Mouse (Mus musculus): ENCODE results near the gene Atrnl1. TPM values are rescaled to one million over a fixed set of nuclear protein-coding genes. Genes with fewer than 3 reads are reported as not detected.

Atrnl1 gene
- total RNA-seq, 2 experiments from 2014 or later: 110 to 113 TPM

DNA sequence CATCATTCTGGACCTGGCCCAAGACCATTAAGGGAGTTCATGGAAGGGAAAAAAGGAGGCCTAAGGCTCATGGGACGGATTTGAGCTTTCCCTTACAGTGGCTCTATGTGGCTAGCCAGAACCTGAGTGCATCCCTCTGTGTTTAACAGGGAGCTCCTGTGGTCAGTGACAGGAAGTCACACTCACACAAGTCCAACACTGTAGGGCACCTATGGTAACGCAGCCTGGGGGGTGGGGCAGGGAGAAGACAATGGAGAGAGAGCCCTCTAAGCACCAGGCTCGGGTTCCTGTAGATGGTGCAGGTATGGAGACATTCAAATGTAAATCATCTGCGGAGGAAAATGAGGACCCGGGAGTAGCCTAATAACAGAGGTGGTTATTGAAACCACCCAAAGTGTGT lies 501.3 kb downstream of the Atrnl1 start:
- intact Hi-C loops (cut with DNase I): no loop called here
- DNase-seq (ENCODE audit: extremely low spot score in 1 of 2, low spot score in 2 of 2): no peak

DNA sequence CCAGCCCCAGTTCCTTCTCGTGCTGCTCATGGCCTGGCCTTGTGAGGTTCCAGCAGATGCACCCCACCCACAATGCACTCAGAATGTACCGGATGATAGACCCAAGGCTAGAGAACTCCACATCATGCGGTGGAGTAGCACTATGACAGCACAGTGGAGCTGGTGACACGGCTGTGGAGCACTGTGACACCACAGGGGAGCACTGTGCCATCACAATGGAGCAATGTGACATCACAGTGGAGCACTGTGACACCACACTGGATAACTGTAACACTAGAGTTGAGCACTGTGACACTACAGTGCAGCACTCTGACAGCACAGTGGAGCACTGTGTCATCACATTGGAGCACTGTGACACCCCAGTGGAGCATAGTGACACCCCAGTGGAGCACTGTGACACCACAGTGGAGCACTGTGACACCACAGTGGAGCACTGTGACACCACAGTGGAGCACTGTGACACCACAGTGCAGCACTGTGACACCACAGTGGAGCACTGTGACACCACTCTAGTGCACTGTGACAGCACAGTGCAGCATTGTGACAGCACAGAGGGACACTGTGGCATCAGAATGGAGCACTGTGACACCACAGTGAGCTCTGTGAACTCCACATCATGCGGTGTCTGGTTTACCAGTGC lies 502.4 kb downstream of the Atrnl1 start:
- intact Hi-C loops (cut with DNase I): no loop called here
- DNase-seq (ENCODE audit: extremely low spot score in 1 of 2, low spot score in 2 of 2): no peak

DNA sequence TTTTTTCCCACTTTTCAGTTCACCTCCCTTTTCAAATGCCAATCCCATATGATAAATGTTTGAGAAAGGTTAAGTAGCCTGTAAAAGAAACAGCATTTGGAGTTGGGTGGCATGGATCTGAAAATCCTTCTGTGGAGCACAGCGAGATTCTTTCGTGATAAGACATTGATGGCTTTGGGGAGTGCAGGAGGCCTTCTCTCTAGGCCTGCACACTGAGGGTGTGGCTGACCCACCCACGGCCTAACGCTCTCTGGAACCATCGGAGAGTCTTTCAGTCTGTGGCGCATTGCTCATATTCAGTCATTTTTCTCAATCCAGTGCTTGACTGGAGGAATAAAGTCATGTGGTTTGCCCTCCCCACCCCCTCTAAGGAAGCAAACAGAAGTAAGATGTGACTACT lies 506.8 kb downstream of the Atrnl1 start:
- intact Hi-C loops (cut with DNase I): no loop called here
- no peak for DNase-seq (ENCODE audit: extremely low spot score in 1 of 2, low spot score in 2 of 2)

DNA sequence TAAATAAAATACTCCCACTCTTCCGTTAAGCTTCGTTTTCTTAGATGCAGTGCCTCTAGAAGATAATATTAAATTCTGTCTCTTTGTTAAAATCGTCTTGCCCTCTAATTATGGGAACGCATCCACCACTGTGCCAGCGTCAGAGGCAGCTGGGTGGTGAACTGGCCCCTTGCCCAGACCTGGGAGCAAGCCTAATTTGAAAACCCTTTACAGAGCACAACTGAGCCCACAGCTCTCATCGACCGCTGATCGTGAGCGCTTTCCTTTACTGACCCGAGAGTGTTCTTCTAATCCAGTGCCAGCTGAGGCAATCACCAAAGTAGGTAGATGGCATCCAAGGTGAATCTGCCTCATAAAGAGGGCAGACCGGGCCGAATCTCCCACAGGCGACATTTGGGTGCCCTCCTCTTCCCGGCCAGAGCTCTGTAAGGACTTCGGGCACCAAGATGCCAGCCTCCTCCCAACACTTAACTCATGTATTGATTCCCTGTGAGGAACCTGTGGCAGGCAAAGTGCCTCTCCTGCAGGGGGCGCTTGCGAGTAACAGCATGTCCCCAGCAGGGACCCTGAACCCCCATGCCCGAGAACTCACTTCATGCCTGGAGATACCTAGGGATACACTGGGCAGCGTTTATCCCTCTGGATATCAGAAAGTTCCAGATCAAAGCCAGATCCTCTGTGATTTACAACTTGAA lies 507.5 kb downstream of the Atrnl1 start:
- intact Hi-C loops (cut with DNase I): no loop called here
- peak; percentile 76 to 81 for DNase-seq (ENCODE audit: extremely low spot score in 1 of 2, low spot score in 2 of 2)

GRCm38 (mm10) chr19:58118864-58119263 lies 508.0 kb downstream of the Atrnl1 start:
- intact Hi-C loops (cut with DNase I): no loop called here
- no peak for DNase-seq (ENCODE audit: extremely low spot score in 1 of 2, low spot score in 2 of 2)

DNA sequence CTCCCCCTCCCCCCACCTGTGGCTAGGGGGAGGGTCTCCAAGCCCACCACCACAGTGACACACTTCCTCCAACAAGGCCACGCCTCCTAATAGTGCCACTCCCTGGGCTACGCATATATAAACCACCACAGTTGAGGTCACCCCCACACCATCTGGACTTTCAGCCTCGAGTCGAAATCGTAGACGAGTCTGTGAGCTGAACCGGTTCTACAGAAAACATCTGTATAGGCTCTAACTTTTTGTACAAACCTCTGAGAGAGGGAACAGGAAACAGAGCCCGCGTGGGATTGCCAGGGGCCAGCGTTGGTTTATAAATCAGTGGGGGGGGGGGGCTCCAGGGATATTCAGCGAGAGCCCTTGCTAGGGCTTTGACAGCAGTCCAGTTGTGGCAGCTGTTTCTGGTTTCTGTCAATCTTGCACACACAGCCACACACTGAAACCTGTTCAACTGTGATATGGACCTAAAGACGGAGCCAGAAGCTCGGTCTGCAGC lies 508.9 kb downstream of the Atrnl1 start:
- DNase-seq (ENCODE audit: extremely low spot score in 1 of 2, low spot score in 2 of 2): no peak
- intact Hi-C loops (cut with DNase I): no loop called here

DNA sequence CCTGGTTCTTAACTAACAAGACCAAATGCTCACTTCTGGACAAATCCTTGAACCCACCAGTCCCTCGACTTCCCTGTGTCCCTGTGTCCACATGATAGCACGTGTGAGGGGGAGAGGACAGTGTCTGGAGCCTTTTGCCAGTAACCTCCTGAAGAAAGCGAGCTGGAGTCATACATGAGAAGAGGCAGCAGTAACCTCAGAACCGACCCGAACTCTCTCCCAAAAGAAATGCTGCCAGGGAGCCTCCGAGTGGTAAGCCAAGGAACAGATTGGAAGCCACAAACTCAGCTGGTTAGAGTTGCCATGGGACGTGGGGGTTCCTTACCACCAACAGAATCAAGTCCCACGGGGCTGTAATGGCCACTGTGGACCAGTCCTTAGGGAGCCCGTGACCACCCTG lies 509.8 kb downstream of the Atrnl1 start:
- intact Hi-C loops (cut with DNase I): no loop called here
- no peak for DNase-seq (ENCODE audit: extremely low spot score in 1 of 2, low spot score in 2 of 2)

DNA sequence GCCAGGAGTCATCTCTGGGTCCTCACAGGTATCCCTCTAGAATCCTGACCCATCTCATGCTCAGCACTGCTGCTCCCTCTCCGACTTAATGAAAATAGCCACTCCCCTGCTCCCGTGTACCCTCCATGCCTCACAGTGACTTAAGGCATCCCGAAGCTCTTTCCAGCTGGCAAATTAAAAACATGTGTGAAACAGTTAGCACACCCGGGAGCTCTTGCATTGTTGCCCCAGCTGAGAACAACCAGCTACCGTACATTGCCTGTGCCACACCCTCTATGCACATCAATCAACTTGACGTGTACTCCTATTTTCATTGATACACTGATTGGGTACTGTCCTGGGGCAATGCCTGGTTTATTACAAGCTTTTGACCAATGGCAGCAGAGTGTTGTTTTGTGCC lies 510.8 kb downstream of the Atrnl1 start:
- no peak for DNase-seq (ENCODE audit: extremely low spot score in 1 of 2, low spot score in 2 of 2)
- intact Hi-C loops (cut with DNase I): no loop called here

- intact Hi-C loops (cut with DNase I): no loop called here
- DNase-seq (ENCODE audit: extremely low spot score in 1 of 2, low spot score in 2 of 2): no peak
Observed at GRCm38 (mm10) chr19:58123620-58124019, 512.8 kb downstream of the Atrnl1 start.

- intact Hi-C loops (cut with DNase I): no loop called here
- no peak for DNase-seq (ENCODE audit: extremely low spot score in 1 of 2, low spot score in 2 of 2)
Observed at GRCm38 (mm10) chr19:58124566-58124965, 513.7 kb downstream of the Atrnl1 start.

GRCm38 (mm10) chr19:58125010-58125409 lies 514.2 kb downstream of the Atrnl1 start:
- DNase-seq (ENCODE audit: extremely low spot score in 1 of 2, low spot score in 2 of 2): no peak
- intact Hi-C loops (cut with DNase I): no loop called here

GRCm38 (mm10) chr19:58131896-58132295 lies 521.1 kb downstream of the Atrnl1 start:
- intact Hi-C loops (cut with DNase I): no loop called here
- no peak for DNase-seq (ENCODE audit: extremely low spot score in 1 of 2, low spot score in 2 of 2)

DNA sequence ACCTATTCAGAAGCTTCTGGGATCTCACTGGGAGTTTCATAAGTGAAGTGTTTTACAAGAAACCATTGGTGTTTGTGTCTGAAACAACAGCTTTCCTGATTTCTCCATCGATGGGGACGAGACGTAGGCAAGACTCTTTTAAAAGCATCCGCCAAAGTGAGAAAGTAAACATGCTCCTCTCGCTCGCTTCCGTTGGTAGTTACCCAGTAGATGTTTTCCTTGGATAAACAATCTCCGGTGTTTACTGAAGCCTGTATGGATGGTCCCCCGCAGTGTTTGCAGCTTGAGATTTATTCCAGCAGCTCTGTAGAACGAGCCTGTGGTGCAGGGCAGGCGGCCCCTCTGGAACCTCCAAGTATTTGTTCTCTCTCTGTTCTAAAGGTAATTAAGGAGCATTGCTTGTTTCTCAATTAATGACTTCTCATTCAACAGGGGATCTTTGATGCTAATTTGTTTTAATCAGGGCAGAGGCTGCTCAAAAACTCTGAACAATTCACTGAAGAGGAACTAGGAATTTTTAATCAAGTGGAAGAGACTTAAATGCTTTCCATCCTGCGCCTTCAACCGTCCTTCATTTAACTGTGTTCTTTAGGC lies 529.5 kb downstream of the Atrnl1 start:
- no peak for DNase-seq (ENCODE audit: extremely low spot score in 1 of 2, low spot score in 2 of 2)
- intact Hi-C loops (cut with DNase I): no loop called here

DNA sequence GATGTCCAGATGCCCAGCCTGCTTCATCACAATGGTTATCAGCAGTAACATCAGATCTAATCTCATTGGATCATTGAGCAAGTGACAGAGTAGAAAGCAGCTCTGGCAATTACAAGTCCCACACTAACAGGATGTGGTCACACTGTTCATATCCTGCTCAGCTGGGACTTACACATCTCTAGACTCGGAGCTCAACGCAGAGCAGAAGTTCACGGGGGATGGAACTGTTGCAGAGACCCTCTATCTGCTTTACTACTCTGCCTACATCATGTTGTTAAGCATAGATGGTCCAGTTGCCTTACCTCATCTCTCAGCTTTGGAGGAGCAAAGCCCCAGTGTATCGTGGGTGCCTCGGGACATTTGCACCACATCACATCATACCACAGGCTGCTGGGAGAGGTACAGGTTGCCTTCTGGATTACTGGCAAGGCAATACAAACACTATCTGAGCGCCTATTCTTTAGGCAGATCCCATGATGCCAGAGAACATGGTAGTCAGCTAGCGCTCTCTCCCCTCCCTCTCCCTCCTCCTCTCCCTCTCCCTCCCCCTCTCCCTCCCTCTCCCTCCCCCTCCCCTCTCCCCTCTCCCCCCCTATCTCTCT lies 533.1 kb downstream of the Atrnl1 start:
- no peak for DNase-seq (ENCODE audit: extremely low spot score in 1 of 2, low spot score in 2 of 2)
- intact Hi-C loops (cut with DNase I): no loop called here

GRCm38 (mm10) chr19:58145521-58145920 lies 534.7 kb downstream of the Atrnl1 start:
- intact Hi-C loops (cut with DNase I): no loop called here
- DNase-seq (ENCODE audit: extremely low spot score in 1 of 2, low spot score in 2 of 2): no peak

GRCm38 (mm10) chr19:58151257-58151656 lies 540.4 kb downstream of the Atrnl1 start:
- no peak for DNase-seq (ENCODE audit: extremely low spot score in 1 of 2, low spot score in 2 of 2)
- intact Hi-C loops (cut with DNase I): no loop called here

- intact Hi-C loops (cut with DNase I): no loop called here
- no peak for DNase-seq (ENCODE audit: extremely low spot score in 1 of 2, low spot score in 2 of 2)
Observed at GRCm38 (mm10) chr19:58161569-58161968, 550.7 kb downstream of the Atrnl1 start.

DNA sequence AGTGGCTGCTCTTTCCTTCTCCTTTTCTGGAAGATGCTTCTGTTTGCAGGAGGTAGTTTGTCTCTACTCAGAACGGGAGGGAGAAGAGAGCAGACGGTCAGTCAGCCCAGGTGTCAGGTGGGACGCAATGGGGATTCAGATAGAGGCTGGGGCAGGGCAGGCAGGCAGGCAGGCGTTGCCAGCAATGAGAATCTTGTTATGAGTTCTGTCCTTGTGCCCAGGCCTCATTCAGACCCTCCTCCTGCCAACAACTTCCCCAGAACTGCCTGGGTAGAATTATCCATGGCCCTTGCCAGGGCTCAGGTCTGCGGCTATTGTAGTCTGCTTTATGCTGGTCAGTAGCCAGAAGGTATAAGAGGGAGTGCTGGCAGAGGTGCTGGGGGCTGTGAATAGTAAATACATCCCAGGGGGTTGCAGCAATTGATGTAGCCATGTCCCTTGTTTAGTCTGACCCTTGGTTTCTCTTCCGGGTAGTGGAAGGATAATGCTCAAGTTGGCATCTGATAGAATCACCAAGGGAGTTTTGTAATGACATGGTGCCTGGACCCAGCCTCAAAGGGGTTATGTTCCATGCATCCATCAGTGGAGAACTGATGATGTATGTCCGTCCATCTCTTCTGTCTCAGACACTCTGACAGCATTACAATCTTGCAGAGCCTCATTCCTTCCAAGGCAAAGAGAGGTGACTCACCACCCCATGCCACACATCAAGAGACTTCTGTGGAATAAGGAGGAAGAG lies 554.2 kb downstream of the Atrnl1 start:
- intact Hi-C loops (cut with DNase I): no loop called here
- no peak for DNase-seq (ENCODE audit: extremely low spot score in 1 of 2, low spot score in 2 of 2)

DNA sequence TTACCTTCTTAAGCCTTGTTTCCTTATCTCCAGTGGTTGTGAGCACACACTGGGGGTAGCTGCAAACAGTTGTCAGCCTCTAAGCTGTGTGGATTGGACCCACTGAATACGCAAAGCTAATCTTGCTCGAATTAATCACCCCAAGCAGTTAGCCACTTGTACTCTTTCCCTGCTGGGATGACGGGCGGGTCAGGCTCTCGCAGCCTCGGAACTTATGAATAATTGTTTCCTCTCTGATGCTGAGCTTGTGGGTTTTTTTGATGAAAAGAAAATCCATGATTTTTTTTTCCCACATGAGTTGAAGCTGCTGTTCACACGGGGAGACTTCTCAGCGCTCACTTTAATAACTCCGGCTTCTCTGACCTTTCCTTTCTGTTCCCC lies 554.8 kb downstream of the Atrnl1 start:
- intact Hi-C loops (cut with DNase I): no loop called here
- no peak for DNase-seq (ENCODE audit: extremely low spot score in 1 of 2, low spot score in 2 of 2)
